Mouse (Mus musculus) liver, embryonic 15.5 days (tissue): ENCODE measurements at regions not wholly inside any gene's neighbourhood (a gene's known extent, or its start where the extent isn't known, plus 50 kb on each side); places are given as distances from the start of the nearest gene placed in this dataset.

Source experiments
- ATAC-seq: fragments of 200-750 bp; cut with Nextera tagmentation; 2 replicates; pipeline ENCODE4 v1.8.0; 2017; ENCODE audit warnings: moderate number of reproducible peaks, mild to moderate bottlenecking, moderate library complexity; ENCODE audit not compliant: insufficient read depth
- H3K27ac ChIP-seq: fragments of 300-500 bp; sonication (generic); replicated peaks from 2 replicates; pipeline ENCODE4 v1.5.1; 2015; ENCODE audit warnings: mild to moderate bottlenecking, inconsistent platforms
- H3K27me3 ChIP-seq: fragments of 300-500 bp; sonication (generic); 2 replicates; pipeline ENCODE4 v1.6.1; 2015; ENCODE audit warnings: mild to moderate bottlenecking, inconsistent platforms
- H3K36me3 ChIP-seq: fragments of 300-500 bp; sonication (generic); replicated peaks from 2 replicates; pipeline ENCODE4 v1.6.1; 2015; ENCODE audit warnings: moderate library complexity, mild to moderate bottlenecking, inconsistent platforms
- H3K4me1 ChIP-seq: fragments of 300-500 bp; sonication (generic); replicated peaks from 2 replicates; pipeline ENCODE4 v1.6.1; 2015; ENCODE audit warnings: inconsistent platforms
- H3K4me2 ChIP-seq: fragments of 300-500 bp; sonication (generic); 2 replicates; pipeline ENCODE4 v1.6.1; 2015; ENCODE audit warnings: moderate library complexity, mild to moderate bottlenecking, inconsistent platforms
- H3K4me3 ChIP-seq: fragments of 300-500 bp; sonication (generic); replicated peaks from 2 replicates; pipeline ENCODE4 v1.5.1; 2015; ENCODE audit warnings: mild to moderate bottlenecking, inconsistent platforms
- H3K9ac ChIP-seq: fragments of 300-500 bp; sonication (generic); 2 replicates; pipeline ENCODE4 v1.6.1; 2015; ENCODE audit warnings: moderate library complexity, mild to moderate bottlenecking, inconsistent platforms
- H3K9me3 ChIP-seq: fragments of 300-500 bp; sonication (generic); replicated peaks from 2 replicates; pipeline ENCODE4 v1.6.1; 2016; ENCODE audit warnings: inconsistent platforms
- WGBS: fragments of 180-500 bp; shearing (Covaris S2); methylation state at CpG from one replicate; pipeline ENCODE4 v1.1.7; 2015; ENCODE audit warnings: mixed read lengths; ENCODE audit not compliant: insufficient replicate concordance; 5-methylcytosine and 5-hydroxymethylcytosine counted together

- H3K27ac ChIP-seq = no peak overlapping the region
- H3K27me3 ChIP-seq = no peaks in the 10 kb centered on the region
- H3K9ac ChIP-seq = no peak overlapping the region
- 0 out of 2 replicates have a peak, but pooled peaks cover 4% of the 10 kb centered on the region for H3K4me1 ChIP-seq
- 55% methylated on average over 14 of the region's 14 CpGs for WGBS
- no peak for ATAC-seq
- no peaks in the 10 kb centered on the region for H3K36me3 ChIP-seq
- no peak overlapping the region for H3K4me3 ChIP-seq
- no peaks in the 10 kb centered on the region for H3K9me3 ChIP-seq
- no peak overlapping the region for H3K4me2 ChIP-seq
These were observed 60.7 kb upstream of the Otos start for GRCm38 (mm10) chr1:92709190-92709850.

DNA sequence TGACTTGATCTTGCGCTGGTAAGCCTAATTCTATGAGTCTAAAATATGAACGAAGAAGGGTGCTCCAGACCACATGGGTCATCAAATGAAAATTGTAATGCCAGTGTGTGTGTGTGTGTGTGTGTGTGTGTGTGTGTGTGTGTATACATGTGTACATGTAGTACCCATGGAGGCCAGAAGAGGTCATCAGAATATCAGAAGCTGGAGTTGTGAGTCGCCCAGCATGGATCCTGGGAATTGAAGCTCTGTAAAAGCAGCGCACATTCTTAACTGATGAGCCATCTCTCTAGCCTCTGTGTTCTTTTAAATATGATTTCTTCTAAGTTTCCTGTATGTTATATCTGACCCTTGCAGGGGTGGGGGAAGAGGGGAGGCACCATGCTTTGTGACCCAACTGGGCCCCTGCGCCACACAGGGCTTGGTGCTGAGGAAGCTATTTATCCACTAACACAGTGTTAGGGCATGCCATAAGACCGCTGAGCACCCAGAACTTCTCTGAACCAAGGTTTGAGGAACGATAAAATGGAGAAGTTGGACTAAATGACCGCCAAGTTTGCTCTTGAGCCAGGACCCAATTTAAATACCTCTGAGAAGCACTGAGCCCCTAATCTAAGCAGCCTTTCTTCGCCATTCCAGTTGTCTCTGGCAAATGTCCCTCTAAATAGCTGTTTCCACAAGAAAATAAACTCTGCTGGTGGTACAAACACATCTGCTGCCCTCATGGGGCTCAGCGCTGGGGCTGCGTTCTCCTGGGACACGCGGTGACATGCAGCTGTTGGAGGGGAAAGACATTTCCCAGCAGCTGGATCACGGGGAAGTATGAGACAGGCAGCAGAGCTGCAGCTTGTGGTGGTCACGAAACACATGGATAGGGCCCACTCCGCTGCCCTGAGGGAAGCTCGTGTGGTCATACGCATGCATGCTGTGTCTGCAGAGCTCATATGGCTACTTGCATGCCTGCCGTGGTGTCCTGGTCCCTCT is 59.6 kb upstream of the Otos start:
- no peak for ATAC-seq
- 65% methylated on average over 19 of the region's 19 CpGs for WGBS
- Histone ChIP-seq H3K4me2 (no peak overlapping the region), H3K36me3 (no peaks in the 10 kb centered on the region), H3K4me3 (no peak overlapping the region), H3K9ac (no peak overlapping the region), H3K27me3 (no peaks in the 10 kb centered on the region), H3K27ac (no peak overlapping the region), H3K9me3 (no peaks in the 10 kb centered on the region), H3K4me1 (0 out of 2 replicates have a peak, but pooled peaks cover 4% of the 10 kb centered on the region)

DNA sequence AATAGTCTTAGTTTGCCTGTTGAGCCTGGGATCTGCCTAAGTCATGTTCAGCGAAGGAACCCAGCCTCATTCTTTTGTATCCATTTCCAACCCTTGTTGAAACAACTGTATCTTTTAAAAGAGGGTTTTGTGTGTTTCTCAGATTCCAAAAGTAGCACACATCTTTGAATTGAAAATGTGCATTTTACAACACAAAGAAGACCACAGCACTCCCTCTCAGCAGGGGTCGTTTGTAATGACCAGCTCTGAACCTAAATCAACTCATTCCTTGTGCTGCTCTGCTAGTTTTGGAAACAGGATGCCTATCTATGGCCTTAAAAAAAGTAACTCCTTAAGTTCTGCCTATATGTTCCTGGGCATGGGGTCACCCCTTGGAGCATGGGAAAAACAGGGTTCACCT is 58.8 kb upstream of the Otos start:
- H3K4me2 ChIP-seq = no peak overlapping the region
- no peaks in the 10 kb centered on the region for H3K36me3 ChIP-seq
- no peaks in the 10 kb centered on the region for H3K9me3 ChIP-seq
- no peak overlapping the region for H3K27ac ChIP-seq
- H3K27me3 ChIP-seq = no peaks in the 10 kb centered on the region
- no peak overlapping the region for H3K9ac ChIP-seq
- ATAC-seq = no peak
- no peak overlapping the region for H3K4me3 ChIP-seq
- 0 out of 2 replicates have a peak, but pooled peaks cover 4% of the 10 kb centered on the region for H3K4me1 ChIP-seq
- WGBS = 54% methylated on average over 2 of the region's 2 CpGs

DNA sequence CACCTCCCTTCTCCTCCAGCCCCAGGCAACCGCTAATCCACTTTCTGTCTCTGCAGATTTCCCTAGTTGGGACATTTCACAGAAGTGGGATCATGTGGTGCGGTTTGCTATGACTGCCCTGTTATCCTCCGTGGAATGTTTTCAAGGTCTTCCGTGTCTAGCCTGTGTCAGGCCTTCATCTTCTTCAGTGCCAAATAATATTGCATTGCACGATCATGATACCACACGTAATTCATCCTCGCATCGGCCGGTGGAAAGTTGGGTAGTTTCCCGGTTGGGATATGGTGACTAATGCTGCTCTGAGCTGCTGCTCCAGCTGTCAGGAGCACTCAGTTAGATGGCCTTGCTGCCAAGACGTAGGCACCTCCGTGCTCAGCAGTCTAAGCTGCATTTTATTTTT is 55.3 kb upstream of the Otos start:
- Histone ChIP-seq H3K27me3 (0 out of 2 replicates have a peak, but pooled peaks cover 6% of the 10 kb centered on the region), H3K4me3 (no peak overlapping the region), H3K4me1 (no peaks in the 10 kb centered on the region), H3K36me3 (no peaks in the 10 kb centered on the region), H3K9ac (no peak overlapping the region), H3K4me2 (no peak overlapping the region), H3K27ac (no peak overlapping the region), H3K9me3 (no peaks in the 10 kb centered on the region)
- 70% methylated on average over 12 of the region's 12 CpGs for WGBS
- ATAC-seq = no peak

- Histone ChIP-seq H3K4me1 (no peaks in the 10 kb centered on the region), H3K27ac (no peak overlapping the region), H3K27me3 (0 out of 2 replicates have a peak, but pooled peaks cover 6% of the 10 kb centered on the region), H3K4me3 (no peak overlapping the region), H3K36me3 (no peaks in the 10 kb centered on the region), H3K9me3 (no peaks in the 10 kb centered on the region), H3K9ac (no peak overlapping the region), H3K4me2 (no peak overlapping the region)
- ATAC-seq = no peak
- 48% methylated on average over 3 of the region's 3 CpGs for WGBS
These were observed 54.6 kb upstream of the Otos start for GRCm38 (mm10) chr1:92703270-92703669.

DNA sequence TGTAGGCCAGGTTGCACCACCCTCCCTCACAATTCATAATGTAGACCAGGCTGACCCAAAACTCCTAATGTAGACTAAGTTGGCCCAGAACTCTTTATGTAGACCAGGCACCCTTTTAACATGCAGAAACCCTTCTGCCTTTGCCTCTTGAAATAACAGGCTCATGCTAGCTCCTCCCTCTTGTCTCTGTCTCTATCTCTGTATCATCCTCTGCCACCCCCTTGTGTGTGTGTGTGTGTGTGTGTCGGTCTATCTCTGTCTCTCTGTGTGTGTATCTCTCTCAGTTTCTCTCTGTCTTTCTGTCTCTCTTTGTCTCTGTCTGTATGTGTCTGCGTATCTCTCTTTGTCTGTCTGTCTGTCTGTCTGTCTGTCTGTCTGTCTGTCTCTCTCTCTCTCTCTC is 51.5 kb upstream of the Otos start:
- ATAC-seq = no peak
- H3K9ac ChIP-seq = no peak overlapping the region
- WGBS = 68% methylated on average over 2 of the region's 2 CpGs

DNA sequence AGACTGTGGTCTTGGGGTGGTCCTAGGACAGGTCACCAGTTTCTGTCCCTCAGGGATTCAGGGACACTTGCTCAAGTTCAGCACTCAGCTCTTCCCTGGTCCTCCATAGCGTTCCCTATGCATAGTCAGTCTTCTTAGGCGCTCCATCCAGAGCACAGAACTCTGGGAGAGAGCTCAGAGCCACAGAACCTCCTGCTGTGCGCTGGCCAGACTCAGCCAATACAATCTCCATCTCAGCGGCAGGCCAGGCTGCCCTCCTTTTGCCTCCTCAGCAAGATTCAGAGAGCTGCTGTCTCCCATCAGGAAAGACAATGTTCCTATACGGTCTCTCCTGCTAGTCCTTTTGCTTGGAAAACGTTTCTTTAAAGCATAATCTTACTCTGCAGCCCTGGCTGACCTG is 51.1 kb upstream of the Otos start:
- H3K27me3 ChIP-seq = 0 out of 2 replicates have a peak, but pooled peaks cover 6% of the 10 kb centered on the region
- no peak for ATAC-seq
- no peaks in the 10 kb centered on the region for H3K9me3 ChIP-seq
- no peak overlapping the region for H3K4me3 ChIP-seq
- no peaks in the 10 kb centered on the region for H3K36me3 ChIP-seq
- H3K4me1 ChIP-seq = no peaks in the 10 kb centered on the region
- no peak overlapping the region for H3K4me2 ChIP-seq
- no peak overlapping the region for H3K9ac ChIP-seq
- 23% methylated on average over 6 of the region's 6 CpGs for WGBS
- no peak overlapping the region for H3K27ac ChIP-seq

More for the DNA sequence above, 51.5 kb upstream of the Otos start:
- Histone ChIP-seq H3K4me2 (no peak overlapping the region), H3K36me3 (no peaks in the 10 kb centered on the region), H3K27me3 (0 out of 2 replicates have a peak, but pooled peaks cover 6% of the 10 kb centered on the region), H3K9me3 (no peaks in the 10 kb centered on the region), H3K27ac (no peak overlapping the region), H3K4me1 (no peaks in the 10 kb centered on the region), H3K4me3 (no peak overlapping the region)

GRCm38 (mm10) chr1:92699048-92699447 is 50.4 kb upstream of the Otos start:
- peak; percentile 25; the same call in 1 of the 2 replicates for ATAC-seq
- Histone ChIP-seq H3K4me2 (no peak overlapping the region), H3K9ac (no peak overlapping the region), H3K4me1 (no peaks in the 10 kb centered on the region), H3K36me3 (no peaks in the 10 kb centered on the region), H3K27me3 (0 out of 2 replicates have a peak, but pooled peaks cover 6% of the 10 kb centered on the region), H3K27ac (no peak overlapping the region), H3K9me3 (no peaks in the 10 kb centered on the region), H3K4me3 (no peak overlapping the region)
- WGBS = 11% methylated on average over 9 of the region's 9 CpGs

DNA sequence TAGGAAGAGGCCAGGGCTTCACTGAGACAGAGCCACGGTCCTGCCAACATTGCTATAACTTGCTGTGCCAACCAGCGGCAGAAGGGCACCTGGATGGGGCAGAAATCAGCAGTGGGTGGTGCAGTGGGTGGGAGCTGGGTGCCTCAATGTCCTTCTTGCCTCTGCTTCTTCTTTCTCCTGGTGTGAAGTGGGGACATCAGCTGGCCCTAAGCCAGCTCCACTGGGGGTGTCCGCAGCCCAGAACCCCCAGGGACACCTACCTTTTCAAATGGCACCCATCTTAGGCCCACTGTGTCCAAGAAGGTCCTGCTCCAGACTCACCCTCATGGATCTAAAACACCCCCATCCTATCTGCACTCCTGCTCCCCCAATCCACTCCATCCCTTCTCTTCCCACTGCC is 49.9 kb upstream of the Otos start:
- Histone ChIP-seq H3K4me2 (no peak overlapping the region), H3K4me3 (no peak overlapping the region), H3K27ac (no peak overlapping the region), H3K36me3 (no peaks in the 10 kb centered on the region), H3K27me3 (0 out of 2 replicates have a peak, but pooled peaks cover 6% of the 10 kb centered on the region), H3K4me1 (no peaks in the 10 kb centered on the region), H3K9me3 (no peaks in the 10 kb centered on the region), H3K9ac (no peak overlapping the region)
- ATAC-seq = no peak
- 76% methylated on average over 3 of the region's 3 CpGs for WGBS
